In the genomic region with DNA sequence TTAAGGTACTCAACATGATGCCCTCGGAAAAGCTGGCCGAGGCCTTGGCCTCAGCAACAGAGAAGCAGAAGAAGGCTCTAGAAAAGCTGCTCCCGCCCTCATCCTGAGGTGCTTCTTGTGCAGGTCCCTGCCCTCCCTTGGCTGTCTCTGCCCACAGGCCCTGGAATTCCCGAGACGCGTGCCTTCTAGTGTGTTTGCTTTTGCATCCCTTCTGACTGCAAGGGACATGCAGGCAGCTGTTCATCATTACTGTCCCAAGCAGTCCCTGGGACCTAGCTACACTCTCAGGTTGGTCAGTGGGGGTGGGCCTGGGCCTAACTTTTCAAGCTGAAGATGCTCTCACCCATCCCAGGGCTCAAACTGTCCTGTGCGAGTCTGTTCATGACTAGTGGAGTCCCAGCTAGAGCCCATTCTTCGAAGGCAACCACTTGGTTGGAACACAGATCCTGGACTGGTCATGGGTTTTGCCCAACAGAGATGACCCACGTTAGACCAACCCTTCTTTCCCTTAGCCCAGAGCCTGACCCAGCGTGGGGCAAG, we compare ENCODE assay signal across 9 mouse cellular contexts. TPM values are rescaled to one million over a fixed set of nuclear protein-coding genes. Genes with fewer than 3 reads are reported as not detected.
A peak's percentile ranks its signal among the peaks of the same experiment; 100 is the strongest.
DNase-seq lines count a peak whose midpoint lies in the region; ATAC-seq and TF ChIP-seq lines count a peak whose summit lies in the region.
"Had no signal": no experiment of that assay in that cellular context is flagged by ENCODE, and none has a peak within 500 bp of the region (broad histone marks: within the 10 kb centered on the region; RNA-seq: fewer than 3 reads in every experiment).

No protein-coding gene starts in this region.

- WGBS in kidney, postnatal 0 days: 85% methylated on average over 10 of the region's 10 CpGs
- WGBS in embryonic facial prominence, embryonic 15.5 days: 82% methylated on average over 10 of the region's 10 CpGs
- 84% methylated on average over 10 of the region's 10 CpGs for WGBS in liver, postnatal 0 days (ENCODE audit: insufficient replicate concordance)

- no peak overlapping the region for H3K4me3 ChIP-seq in kidney, postnatal 0 days (replicated peaks; ENCODE audit: low read depth, low read length)
- H3K4me3 ChIP-seq in embryonic facial prominence, embryonic 15.5 days (replicated peaks): peak overlapping the region; percentile 95; the same call in 1 of the 2 replicates
- H3K4me3 ChIP-seq in liver, postnatal 0 days (ENCODE audit: low read depth, low read length): no peak overlapping the region

- H3K27ac ChIP-seq in kidney, postnatal 0 days: no peak overlapping the region
- H3K27ac ChIP-seq in embryonic facial prominence, embryonic 15.5 days (replicated peaks): no peak overlapping the region
- H3K27ac ChIP-seq in liver, postnatal 0 days (ENCODE audit: low read depth): peak overlapping the region; percentile 74; the same call in 1 of the 2 replicates

- H3K4me1 ChIP-seq in kidney, postnatal 0 days (replicated peaks; ENCODE audit: insufficient read depth, low read length): peaks cover 15% of the 10 kb centered on the region; the same call in 1 of the 2 replicates
- H3K4me1 ChIP-seq in embryonic facial prominence, embryonic 15.5 days: peaks cover 24% of the 10 kb centered on the region
- peaks cover 17% of the 10 kb centered on the region for H3K4me1 ChIP-seq in liver, postnatal 0 days (ENCODE audit: insufficient read depth)

- peaks cover 35% of the 10 kb centered on the region for H3K36me3 ChIP-seq in kidney, postnatal 0 days (ENCODE audit: insufficient read depth, low read length)
- peaks cover 74% of the 10 kb centered on the region for H3K36me3 ChIP-seq in embryonic facial prominence, embryonic 15.5 days
- peaks cover 54% of the 10 kb centered on the region for H3K36me3 ChIP-seq in liver, postnatal 0 days (replicated peaks; ENCODE audit: insufficient read depth, low read length)

- peak; percentile 33 for DNase-seq in cerebellum, adult 8-10 months
- no peak for DNase-seq in cerebellum, postnatal 36 days
- DNase-seq in kidney, postnatal 0 days (ENCODE audit: low spot score): no peak
- DNase-seq in kidney, postnatal 36 days: no peak
- no peak for DNase-seq in liver, postnatal 0 days
- DNase-seq in T-cell, adult 2 months (ENCODE audit: low spot score): no peak
- no peak for DNase-seq in natural killer cell, adult 2 months (ENCODE audit: low spot score in 2 of 2)
- DNase-seq: heart, adult 18-20 months had no signal

- H3K9me3 ChIP-seq in kidney, postnatal 0 days (replicated peaks; ENCODE audit: low read length): no peaks in the 10 kb centered on the region
- no peaks in the 10 kb centered on the region for H3K9me3 ChIP-seq in embryonic facial prominence, embryonic 15.5 days (replicated peaks)
- no peaks in the 10 kb centered on the region for H3K9me3 ChIP-seq in liver, postnatal 0 days (ENCODE audit: low read length)

- TF ChIP-seq CTCF in kidney, postnatal 0 days (IDR thresholded peaks at IDR 0.05; ENCODE audit: low read depth): no peak
- no peak for TF ChIP-seq CTCF in liver, postnatal 0 days (IDR thresholded peaks at IDR 0.05; ENCODE audit: low read depth)

- no peak for TF ChIP-seq EP300 in liver, postnatal 0 days (IDR thresholded peaks at IDR 0.05; ENCODE audit: low read depth)

- H3K9ac ChIP-seq in kidney, postnatal 0 days (ENCODE audit: low read depth, low read length): no peak overlapping the region
- no peak overlapping the region for H3K9ac ChIP-seq in embryonic facial prominence, embryonic 15.5 days
- H3K9ac ChIP-seq in liver, postnatal 0 days (replicated peaks): peak overlapping the region; percentile 88; the same call in 1 of the 2 replicates

- H3K4me2 ChIP-seq in kidney, postnatal 0 days (ENCODE audit: low read length): peak overlapping the region; percentile 95; the same call in 1 of the 2 replicates
- H3K4me2 ChIP-seq in embryonic facial prominence, embryonic 15.5 days (replicated peaks): peak overlapping the region; percentile 79; the same call in 1 of the 2 replicates
- peak overlapping the region; percentile 94; the same call in 1 of the 2 replicates for H3K4me2 ChIP-seq in liver, postnatal 0 days (ENCODE audit: low read depth, low read length)

- H3K27me3 ChIP-seq in kidney, postnatal 0 days (ENCODE audit: insufficient read depth, low read length): no peaks in the 10 kb centered on the region
- no peaks in the 10 kb centered on the region for H3K27me3 ChIP-seq in embryonic facial prominence, embryonic 15.5 days
- no peaks in the 10 kb centered on the region for H3K27me3 ChIP-seq in liver, postnatal 0 days (ENCODE audit: insufficient read depth, low read length)

- no peak for ATAC-seq in kidney, postnatal 0 days (replicated peaks; ENCODE audit: low FRiP score, low read depth)
- no peak for ATAC-seq in embryonic facial prominence, embryonic 15.5 days (ENCODE audit: insufficient number of reproducible peaks, low FRiP score, low TSS enrichment, low read depth)
- ATAC-seq in liver, postnatal 0 days: no peak

RNA-seq across cellular contexts. Expression of a gene that starts 1.8 kb away (rescaled TPM):
- 152 and 161 TPM in 2 replicates for polyA plus RNA-seq in kidney, postnatal 0 days (2015; fragmentation: Nextera tagmentation; extraction: Ambion mirVana)
- polyA plus RNA-seq in embryonic facial prominence, embryonic 15.5 days (2015; fragmentation: Nextera tagmentation; extraction: Ambion mirVana): 156 and 161 TPM in 2 replicates
- 38.9 and 40.2 TPM in 2 replicates for polyA plus RNA-seq in liver, postnatal 0 days (2015; fragmentation: Nextera tagmentation; extraction: Ambion mirVana)

RNA-seq across cellular contexts. Expression of a gene that starts 23.6 kb away (rescaled TPM):
- 54.1 and 55.9 TPM in 2 replicates for polyA plus RNA-seq in kidney, postnatal 0 days (2015; fragmentation: Nextera tagmentation; extraction: Ambion mirVana)
- polyA plus RNA-seq in embryonic facial prominence, embryonic 15.5 days (2015; fragmentation: Nextera tagmentation; extraction: Ambion mirVana): 64.7 and 72.8 TPM in 2 replicates
- 10.5 and 13.0 TPM in 2 replicates for polyA plus RNA-seq in liver, postnatal 0 days (2015; fragmentation: Nextera tagmentation; extraction: Ambion mirVana)

RNA-seq across cellular contexts. Expression of a gene that starts 54.3 kb away (rescaled TPM):
- polyA plus RNA-seq in kidney, postnatal 0 days (2015; fragmentation: Nextera tagmentation; extraction: Ambion mirVana): 85.9 and 99.0 TPM in 2 replicates
- 84.1 and 87.0 TPM in 2 replicates for polyA plus RNA-seq in embryonic facial prominence, embryonic 15.5 days (2015; fragmentation: Nextera tagmentation; extraction: Ambion mirVana)
- polyA plus RNA-seq in liver, postnatal 0 days (2015; fragmentation: Nextera tagmentation; extraction: Ambion mirVana): 34.8 and 36.7 TPM in 2 replicates

RNA-seq across cellular contexts. Expression of a gene that starts 57.3 kb away (rescaled TPM):
- not detected in 2 replicates for polyA plus RNA-seq in kidney, postnatal 0 days (2015; fragmentation: Nextera tagmentation; extraction: Ambion mirVana)
- polyA plus RNA-seq in embryonic facial prominence, embryonic 15.5 days (2015; fragmentation: Nextera tagmentation; extraction: Ambion mirVana): not detected in 2 replicates
- polyA plus RNA-seq in liver, postnatal 0 days (2015; fragmentation: Nextera tagmentation; extraction: Ambion mirVana): not detected in 2 replicates
